Mouse (Mus musculus): ENCODE measurements around the gene Hpse.

DNA sequence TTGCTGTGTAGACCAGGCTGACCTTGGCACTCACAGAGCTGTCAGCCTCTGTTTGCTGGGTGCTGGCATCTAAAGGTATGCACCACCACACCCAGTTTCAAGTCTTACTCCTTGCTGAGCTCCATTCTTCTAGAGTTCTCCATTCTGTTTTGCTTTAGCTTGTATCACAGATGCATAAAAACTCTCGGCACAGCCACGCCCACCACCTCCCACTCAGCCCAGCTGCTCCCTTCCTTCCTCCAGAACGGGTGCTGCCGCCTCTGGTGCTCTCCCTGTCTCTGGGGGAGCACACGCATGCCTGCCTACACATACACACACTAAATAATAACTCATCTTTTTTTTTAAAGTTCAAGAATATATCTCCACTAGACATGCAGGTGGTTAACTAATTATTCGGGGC, 61.1 kb downstream of the Hpse start:
- TF ChIP-seq GATA1 (IDR thresholded peaks at IDR 0.05; ENCODE audit: low read length) (no peak), TAL1 (IDR thresholded peaks at IDR 0.05; ENCODE audit: low read length) (no peak)

Measured in erythroblast, embryonic 14.5 days (primary cell).